Mouse (Mus musculus): ENCODE data around the gene Tnni2. TPM values are rescaled to one million over a fixed set of nuclear protein-coding genes. Genes with fewer than 3 reads are reported as not detected.

Gene Tnni2
- polyA plus RNA-seq, 1 experiment, result 223 TPM

- TF ChIP-seq CTCF (IDR thresholded peaks at IDR 0.05; ENCODE audit: insufficient read depth, low read length) (no peak), POLR2A (IDR thresholded peaks at IDR 0.05; ENCODE audit: borderline replicate concordance, extremely low read depth, low read depth, low read length) (no peak)
- H3K4me3 ChIP-seq (replicated peaks; ENCODE audit: extremely low read depth, low read depth, low read length), result peak overlapping the region; percentile 4
- DNase-seq, result no peak
- 62% methylated on average over 4 of the region's 4 CpGs for WGBS
- 0 out of 2 replicates have a peak, but pooled peaks cover 2% of the 10 kb centered on the region for H3K4me1 ChIP-seq (ENCODE audit: control insufficient read depth, insufficient read depth, low read length)
Observed at GRCm38 (mm10) chr7:142462594-142463078, 21.0 kb downstream of the Tnni2 start.

- no peak for DNase-seq
- Histone ChIP-seq H3K4me1 (ENCODE audit: control insufficient read depth, insufficient read depth, low read length) (0 out of 2 replicates have a peak, but pooled peaks cover 4% of the 10 kb centered on the region), H3K4me3 (replicated peaks; ENCODE audit: extremely low read depth, low read depth, low read length) (no peak overlapping the region)
- TF ChIP-seq POLR2A (IDR thresholded peaks at IDR 0.05; ENCODE audit: borderline replicate concordance, extremely low read depth, low read depth, low read length), result no peak
- no peak for TF ChIP-seq CTCF (IDR thresholded peaks at IDR 0.05; ENCODE audit: insufficient read depth, low read length)
- WGBS, result 61% methylated on average over 7 of the region's 7 CpGs
Observed at GRCm38 (mm10) chr7:142470171-142470691, 28.6 kb downstream of the Tnni2 start.

GRCm38 (mm10) chr7:142470808-142471413 lies 29.3 kb downstream of the Tnni2 start:
- Histone ChIP-seq H3K4me1 (ENCODE audit: control insufficient read depth, insufficient read depth, low read length) (0 out of 2 replicates have a peak, but pooled peaks cover 4% of the 10 kb centered on the region), H3K4me3 (replicated peaks; ENCODE audit: extremely low read depth, low read depth, low read length) (no peak overlapping the region)
- TF ChIP-seq CTCF (IDR thresholded peaks at IDR 0.05; ENCODE audit: insufficient read depth, low read length) (no peak), POLR2A (IDR thresholded peaks at IDR 0.05; ENCODE audit: borderline replicate concordance, extremely low read depth, low read depth, low read length) (no peak)
- no peak for DNase-seq
- 29% methylated on average over 4 of the region's 4 CpGs for WGBS

- 0 out of 2 replicates have a peak, but pooled peaks cover 4% of the 10 kb centered on the region for H3K4me1 ChIP-seq (ENCODE audit: control insufficient read depth, insufficient read depth, low read length)
- WGBS, result 67% methylated on average over 6 of the region's 6 CpGs
- no peak overlapping the region for H3K4me3 ChIP-seq (replicated peaks; ENCODE audit: extremely low read depth, low read depth, low read length)
- no peak for DNase-seq
- no peak for TF ChIP-seq CTCF (IDR thresholded peaks at IDR 0.05; ENCODE audit: insufficient read depth, low read length)
Observed at GRCm38 (mm10) chr7:142471414-142471861, 29.8 kb downstream of the Tnni2 start.

GRCm38 (mm10) chr7:142471884-142472570 lies 30.4 kb downstream of the Tnni2 start:
- Histone ChIP-seq H3K4me3 (replicated peaks; ENCODE audit: extremely low read depth, low read depth, low read length) (no peak overlapping the region), H3K4me1 (ENCODE audit: control insufficient read depth, insufficient read depth, low read length) (0 out of 2 replicates have a peak, but pooled peaks cover 4% of the 10 kb centered on the region)
- DNase-seq, result no peak
- TF ChIP-seq CTCF (IDR thresholded peaks at IDR 0.05; ENCODE audit: insufficient read depth, low read length), result no peak
- no peak for TF ChIP-seq POLR2A (IDR thresholded peaks at IDR 0.05; ENCODE audit: borderline replicate concordance, extremely low read depth, low read depth, low read length)
- WGBS, result 47% methylated on average over 15 of the region's 15 CpGs

GRCm38 (mm10) chr7:142472936-142473335 lies 31.3 kb downstream of the Tnni2 start:
- no peak overlapping the region for H3K4me3 ChIP-seq (replicated peaks; ENCODE audit: extremely low read depth, low read depth, low read length)
- TF ChIP-seq POLR2A (IDR thresholded peaks at IDR 0.05; ENCODE audit: borderline replicate concordance, extremely low read depth, low read depth, low read length) (no peak), CTCF (IDR thresholded peaks at IDR 0.05; ENCODE audit: insufficient read depth, low read length) (no peak)
- WGBS, result 91% methylated on average over 4 of the region's 4 CpGs
- DNase-seq, result no peak
- 0 out of 2 replicates have a peak, but pooled peaks cover 4% of the 10 kb centered on the region for H3K4me1 ChIP-seq (ENCODE audit: control insufficient read depth, insufficient read depth, low read length)

GRCm38 (mm10) chr7:142473476-142473875 lies 31.9 kb downstream of the Tnni2 start:
- DNase-seq, result no peak
- 88% methylated on average over 2 of the region's 2 CpGs for WGBS
- Histone ChIP-seq H3K4me1 (ENCODE audit: control insufficient read depth, insufficient read depth, low read length) (0 out of 2 replicates have a peak, but pooled peaks cover 4% of the 10 kb centered on the region), H3K4me3 (replicated peaks; ENCODE audit: extremely low read depth, low read depth, low read length) (no peak overlapping the region)
- no peak for TF ChIP-seq CTCF (IDR thresholded peaks at IDR 0.05; ENCODE audit: insufficient read depth, low read length)

GRCm38 (mm10) chr7:142474799-142475198 lies 33.2 kb downstream of the Tnni2 start:
- 0 out of 2 replicates have a peak, but pooled peaks cover 4% of the 10 kb centered on the region for H3K4me1 ChIP-seq (ENCODE audit: control insufficient read depth, insufficient read depth, low read length)
- no peak for DNase-seq
- WGBS, result 68% methylated on average over 14 of the region's 14 CpGs
- peak overlapping the region; percentile 28 for H3K4me3 ChIP-seq (replicated peaks; ENCODE audit: extremely low read depth, low read depth, low read length)
- no peak for TF ChIP-seq POLR2A (IDR thresholded peaks at IDR 0.05; ENCODE audit: borderline replicate concordance, extremely low read depth, low read depth, low read length)
- no peak for TF ChIP-seq CTCF (IDR thresholded peaks at IDR 0.05; ENCODE audit: insufficient read depth, low read length)

GRCm38 (mm10) chr7:142475641-142476040 lies 34.0 kb downstream of the Tnni2 start:
- TF ChIP-seq CTCF (IDR thresholded peaks at IDR 0.05; ENCODE audit: insufficient read depth, low read length) (no peak), POLR2A (IDR thresholded peaks at IDR 0.05; ENCODE audit: borderline replicate concordance, extremely low read depth, low read depth, low read length) (no peak)
- 56% methylated on average over 7 of the region's 7 CpGs for WGBS

More at GRCm38 (mm10) chr7:142475641-142476040, 34.0 kb downstream of the Tnni2 start:
- H3K4me1 ChIP-seq (ENCODE audit: control insufficient read depth, insufficient read depth, low read length), result 0 out of 2 replicates have a peak, but pooled peaks cover 4% of the 10 kb centered on the region
- DNase-seq, result no peak
- H3K4me3 ChIP-seq (replicated peaks; ENCODE audit: extremely low read depth, low read depth, low read length), result peak overlapping the region; percentile 42

Data from lung, adult 2 months (tissue).